Mouse (Mus musculus): Measurements from ENCODE around the gene Ccdc73. TPM values are rescaled to one million over a fixed set of nuclear protein-coding genes. Genes with fewer than 3 reads are reported as not detected.

The Ccdc73 gene
- polyA plus RNA-seq, 1 experiment from 2014 or later: 7.9 TPM

Other genes with a start within 250 kb of the Ccdc73 start
- 52.6 and 60.0 TPM in 2 replicates for gene Tcp11l1, start 155.6 kb upstream of the Ccdc73 start, polyA plus RNA-seq (2015; fragmentation: Nextera tagmentation; extraction: Ambion mirVana)
- gene Pin1rt1, start 151.4 kb upstream of the Ccdc73 start, polyA plus RNA-seq (2015; fragmentation: Nextera tagmentation; extraction: Ambion mirVana): 0.35 TPM in 1 of 2 replicates, not detected in the other
- gene Depdc7, start 124.9 kb upstream of the Ccdc73 start, polyA plus RNA-seq (2015; fragmentation: Nextera tagmentation; extraction: Ambion mirVana): 1.1 and 3.6 TPM in 2 replicates
- gene Qser1, start 51.0 kb upstream of the Ccdc73 start, polyA plus RNA-seq (2015; fragmentation: Nextera tagmentation; extraction: Ambion mirVana): 4.9 and 6.0 TPM in 2 replicates
- 0.93 and 1.6 TPM in 2 replicates for gene Prrg4, start 17.9 kb upstream of the Ccdc73 start, polyA plus RNA-seq (2015; fragmentation: Nextera tagmentation; extraction: Ambion mirVana)
- 167 and 189 TPM in 2 replicates for gene Eif3m, start 149.3 kb downstream of the Ccdc73 start, polyA plus RNA-seq (2015; fragmentation: Nextera tagmentation; extraction: Ambion mirVana)
- not detected in 2 replicates for gene Gm11060, start 224.2 kb downstream of the Ccdc73 start, polyA plus RNA-seq (2015; fragmentation: Nextera tagmentation; extraction: Ambion mirVana)